Mouse (Mus musculus) megakaryocyte, embryonic 14.5 days (primary cell): ENCODE data around the gene Btg1-ps2. TPM values are rescaled to one million over a fixed set of nuclear protein-coding genes. Genes with fewer than 3 reads are reported as not detected.
"Not testable (repeated sequence)": the region's sequence is repeated elsewhere in the genome, so short reads cannot be mapped to it uniquely, and the experiment has no call there.

Source experiments
- H3K27me3 ChIP-seq: replicated peaks from 2 replicates; pipeline ENCODE3; 2012; ENCODE audit warnings: inconsistent platforms
- H3K36me3 ChIP-seq: replicated peaks from 2 replicates; pipeline ENCODE3; 2012; ENCODE audit warnings: low read length, inconsistent platforms, mixed read lengths
- H3K4me1 ChIP-seq: 2 replicates; pipeline ENCODE4 v1.6.1; 2012; ENCODE audit warnings: inconsistent platforms
- H3K4me3 ChIP-seq: replicated peaks from 2 replicates; pipeline ENCODE3; 2012; ENCODE audit warnings: moderate library complexity, mild to moderate bottlenecking, inconsistent platforms
- H3K9me3 ChIP-seq: 2 replicates; pipeline ENCODE4 v1.6.1; 2012; ENCODE audit warnings: inconsistent platforms
- FLI1 ChIP-seq: IDR thresholded peaks from 2 replicates; pipeline ENCODE4 v1.6.1; 2012; ENCODE audit warnings: low read length, inconsistent platforms, mixed read lengths
- GATA1 ChIP-seq: IDR thresholded peaks from 3 replicates; pipeline ENCODE4 v1.6.1; 2012; ENCODE audit warnings: mixed read lengths, low read length, inconsistent platforms, borderline replicate concordance
- polyA plus RNA-seq: library from polyadenylated mRNA; stranded (reverse); fragments of >175 nt; gene quantifications from 2 replicates; pipeline ENCODE4 v1.2.3, GENCODE M21; 2012; ENCODE audit warnings: low replicate concordance; ENCODE audit not compliant: insufficient read depth

Btg1-ps2 gene
- not detected in 2 replicates for polyA plus RNA-seq

- H3K27me3 ChIP-seq, result peaks cover 17% of the 10 kb centered on the region
- not testable (repeated sequence) for H3K4me1 ChIP-seq, H3K9me3 ChIP-seq, H3K4me3 ChIP-seq, H3K36me3 ChIP-seq
Observed at GRCm38 (mm10) chrX:38043014-38043413, at the start of gene Btg1-ps2. Btg1-ps2 (minus strand) TSS chrX:38043114.

GRCm38 (mm10) chrX:38085041-38085440 lies 42.1 kb upstream of the Btg1-ps2 start, which contains the start of gene Rhox11:
Rhox11 (minus strand) TSS chrX:38085141.
- TF ChIP-seq FLI1 (no peak), GATA1 (no peak)
- H3K36me3 ChIP-seq, result no peaks in the 10 kb centered on the region
- no peak within 1 kb of the TSS for H3K4me3 ChIP-seq
- no peaks in the 10 kb centered on the region for H3K9me3 ChIP-seq
- peaks cover 8% of the 10 kb centered on the region for H3K27me3 ChIP-seq
- no peaks in the 10 kb centered on the region for H3K4me1 ChIP-seq

- Histone ChIP-seq H3K36me3 (no peaks in the 10 kb centered on the region), H3K27me3 (peaks cover 11% of the 10 kb centered on the region), H3K4me3 (no peak overlapping the region), H3K4me1 (no peaks in the 10 kb centered on the region), H3K9me3 (no peaks in the 10 kb centered on the region)
- no peak for TF ChIP-seq GATA1
Observed at GRCm38 (mm10) chrX:38084226-38084625, 41.3 kb upstream of the Btg1-ps2 start.

GRCm38 (mm10) chrX:38066175-38066574 lies 23.3 kb upstream of the Btg1-ps2 start, which contains the start of gene Rhox10:
Rhox10 (plus strand) TSS chrX:38066475.
- Histone ChIP-seq H3K9me3 (peaks cover 14% of the 10 kb centered on the region; the same call in 1 of the 2 replicates), H3K4me3 (no peak within 1 kb of the TSS), H3K4me1 (no peaks in the 10 kb centered on the region)

GRCm38 (mm10) chrX:38061544-38061943 lies 18.6 kb upstream of the Btg1-ps2 start:
- Histone ChIP-seq H3K36me3 (no peaks in the 10 kb centered on the region), H3K4me1 (no peaks in the 10 kb centered on the region), H3K27me3 (peaks cover 3% of the 10 kb centered on the region), H3K9me3 (peaks cover 11% of the 10 kb centered on the region; the same call in 1 of the 2 replicates), H3K4me3 (no peak overlapping the region)
- TF ChIP-seq FLI1 (no peak), GATA1 (no peak)

More at GRCm38 (mm10) chrX:38066175-38066574, 23.3 kb upstream of the Btg1-ps2 start, which contains the start of gene Rhox10:
- TF ChIP-seq FLI1 (no peak), GATA1 (no peak)
- Histone ChIP-seq H3K27me3 (peaks cover 9% of the 10 kb centered on the region), H3K36me3 (no peaks in the 10 kb centered on the region)

GRCm38 (mm10) chrX:38039666-38040065 lies 3.2 kb downstream of the Btg1-ps2 start:
- Histone ChIP-seq H3K36me3 (no peaks in the 10 kb centered on the region), H3K4me1 (no peaks in the 10 kb centered on the region), H3K9me3 (peaks cover 3% of the 10 kb centered on the region; the same call in 1 of the 2 replicates), H3K27me3 (peaks cover 11% of the 10 kb centered on the region), H3K4me3 (no peak overlapping the region)
- TF ChIP-seq FLI1 (no peak), GATA1 (no peak)

- Histone ChIP-seq H3K36me3 (no peaks in the 10 kb centered on the region), H3K4me1 (no peaks in the 10 kb centered on the region), H3K4me3 (no peak overlapping the region), H3K9me3 (peaks cover 15% of the 10 kb centered on the region; the same call in 1 of the 2 replicates), H3K27me3 (peaks cover 16% of the 10 kb centered on the region)
- no peak for TF ChIP-seq FLI1
- no peak for TF ChIP-seq GATA1
Observed at GRCm38 (mm10) chrX:38033841-38034240, 9.1 kb downstream of the Btg1-ps2 start.

- not testable (repeated sequence) for H3K9me3 ChIP-seq, H3K4me1 ChIP-seq
- H3K27me3 ChIP-seq, result peaks cover 17% of the 10 kb centered on the region
Observed at GRCm38 (mm10) chrX:38018597-38018996, 24.3 kb downstream of the Btg1-ps2 start, which contains the start of gene Btg1-ps1. Btg1-ps1 (minus strand) TSS chrX:38018815.

GRCm38 (mm10) chrX:38008756-38009155 lies 34.2 kb downstream of the Btg1-ps2 start:
- Histone ChIP-seq H3K9me3 (no peaks in the 10 kb centered on the region), H3K27me3 (peaks cover 19% of the 10 kb centered on the region), H3K4me1 (no peaks in the 10 kb centered on the region), H3K36me3 (no peaks in the 10 kb centered on the region), H3K4me3 (no peak overlapping the region)
- TF ChIP-seq FLI1 (no peak), GATA1 (no peak)

More at GRCm38 (mm10) chrX:38018597-38018996, 24.3 kb downstream of the Btg1-ps2 start, which contains the start of gene Btg1-ps1:
- not testable (repeated sequence) for H3K4me3 ChIP-seq, H3K36me3 ChIP-seq

Other genes with a start within 250 kb of the Btg1-ps2 start
- not detected in 2 replicates for gene Rhox5, start 238.3 kb downstream of the Btg1-ps2 start, polyA plus RNA-seq
- not detected in 2 replicates for gene Rhox6, start 216.2 kb downstream of the Btg1-ps2 start, polyA plus RNA-seq
- not detected in 2 replicates for gene Rhox7a, start 211.4 kb downstream of the Btg1-ps2 start, polyA plus RNA-seq
- not detected in 2 replicates for gene Rhox8, start 164.2 kb downstream of the Btg1-ps2 start, polyA plus RNA-seq
- gene Rhox7b, start 145.9 kb downstream of the Btg1-ps2 start, polyA plus RNA-seq, result not detected in 2 replicates
- not detected in 2 replicates for gene Rhox9, start 141.3 kb downstream of the Btg1-ps2 start, polyA plus RNA-seq
- gene Btg1-ps1, start 24.3 kb downstream of the Btg1-ps2 start, polyA plus RNA-seq, result not detected in 2 replicates
- not detected in 2 replicates for gene Rhox10, start 23.4 kb upstream of the Btg1-ps2 start, polyA plus RNA-seq
- not detected in 2 replicates for gene Rhox11, start 42.0 kb upstream of the Btg1-ps2 start, polyA plus RNA-seq
- gene Rhox12, start 67.8 kb upstream of the Btg1-ps2 start, polyA plus RNA-seq, result not detected in 2 replicates
- gene Rhox13, start 78.1 kb upstream of the Btg1-ps2 start, polyA plus RNA-seq, result not detected in 2 replicates
- 0.15 and 1.9 TPM in 2 replicates for gene Zbtb33, start 146.7 kb upstream of the Btg1-ps2 start, polyA plus RNA-seq
- not detected in 2 replicates for gene Tmem255a, start 209.3 kb upstream of the Btg1-ps2 start, polyA plus RNA-seq